Mouse (Mus musculus) embryonic facial prominence, embryonic 13.5 days (tissue): ENCODE results near the gene Acvr2b. TPM values are rescaled to one million over a fixed set of nuclear protein-coding genes. Genes with fewer than 3 reads are reported as not detected.
A peak's percentile ranks its signal among the peaks of the same experiment; 100 is the strongest.

ENCODE experiments used
- ATAC-seq: fragments of 200-750 bp; cut with Nextera tagmentation; 2 replicates; pipeline ENCODE4 v1.8.0; 2017; ENCODE audit warnings: low read depth; ENCODE audit not compliant: insufficient number of reproducible peaks, insufficient read depth, low FRiP score, low TSS enrichment
- H3K27ac ChIP-seq: fragments of 300-500 bp; sonication (generic); 2 replicates; pipeline ENCODE4 v1.5.1; 2015; ENCODE audit warnings: moderate library complexity, mild to moderate bottlenecking, inconsistent platforms
- H3K27me3 ChIP-seq: fragments of 300-500 bp; sonication (generic); 2 replicates; pipeline ENCODE4 v1.6.1; 2015; ENCODE audit warnings: mild to moderate bottlenecking, inconsistent platforms
- H3K36me3 ChIP-seq: fragments of 300-500 bp; sonication (generic); 2 replicates; pipeline ENCODE4 v1.6.1; 2015; ENCODE audit warnings: mild to moderate bottlenecking, inconsistent platforms
- H3K4me1 ChIP-seq: fragments of 300-500 bp; sonication (generic); 2 replicates; pipeline ENCODE4 v1.6.1; 2015; ENCODE audit warnings: inconsistent platforms
- H3K4me2 ChIP-seq: fragments of 300-500 bp; sonication (generic); 2 replicates; pipeline ENCODE4 v1.6.1; 2015; ENCODE audit warnings: moderate library complexity, mild to moderate bottlenecking, inconsistent platforms
- H3K4me3 ChIP-seq: fragments of 300-500 bp; sonication (generic); 2 replicates; pipeline ENCODE4 v1.5.1; 2015; ENCODE audit warnings: mild to moderate bottlenecking, inconsistent platforms
- H3K9ac ChIP-seq: fragments of 300-500 bp; sonication (generic); 2 replicates; pipeline ENCODE4 v1.6.1; 2015; ENCODE audit warnings: mild to moderate bottlenecking, inconsistent platforms
- H3K9me3 ChIP-seq: fragments of 300-500 bp; sonication (generic); 2 replicates; pipeline ENCODE4 v1.6.1; 2016; ENCODE audit warnings: inconsistent platforms
- WGBS: fragments of 180-500 bp; shearing (Covaris S2); methylation state at CpG from one replicate; pipeline ENCODE4 v1.1.7; 2015; ENCODE audit warnings: mixed read lengths; 5-methylcytosine and 5-hydroxymethylcytosine counted together
- polyA plus RNA-seq: library from polyadenylated mRNA; unstranded; fragments of >200 nt; fragmentation: Nextera tagmentation; extraction: Ambion mirVana; gene quantifications from 2 replicates; pipeline ENCODE4 v1.2.1, GENCODE M21; 2015

Acvr2b gene
- polyA plus RNA-seq, 1 experiment from 2014 or later = 18.0 TPM

DNA sequence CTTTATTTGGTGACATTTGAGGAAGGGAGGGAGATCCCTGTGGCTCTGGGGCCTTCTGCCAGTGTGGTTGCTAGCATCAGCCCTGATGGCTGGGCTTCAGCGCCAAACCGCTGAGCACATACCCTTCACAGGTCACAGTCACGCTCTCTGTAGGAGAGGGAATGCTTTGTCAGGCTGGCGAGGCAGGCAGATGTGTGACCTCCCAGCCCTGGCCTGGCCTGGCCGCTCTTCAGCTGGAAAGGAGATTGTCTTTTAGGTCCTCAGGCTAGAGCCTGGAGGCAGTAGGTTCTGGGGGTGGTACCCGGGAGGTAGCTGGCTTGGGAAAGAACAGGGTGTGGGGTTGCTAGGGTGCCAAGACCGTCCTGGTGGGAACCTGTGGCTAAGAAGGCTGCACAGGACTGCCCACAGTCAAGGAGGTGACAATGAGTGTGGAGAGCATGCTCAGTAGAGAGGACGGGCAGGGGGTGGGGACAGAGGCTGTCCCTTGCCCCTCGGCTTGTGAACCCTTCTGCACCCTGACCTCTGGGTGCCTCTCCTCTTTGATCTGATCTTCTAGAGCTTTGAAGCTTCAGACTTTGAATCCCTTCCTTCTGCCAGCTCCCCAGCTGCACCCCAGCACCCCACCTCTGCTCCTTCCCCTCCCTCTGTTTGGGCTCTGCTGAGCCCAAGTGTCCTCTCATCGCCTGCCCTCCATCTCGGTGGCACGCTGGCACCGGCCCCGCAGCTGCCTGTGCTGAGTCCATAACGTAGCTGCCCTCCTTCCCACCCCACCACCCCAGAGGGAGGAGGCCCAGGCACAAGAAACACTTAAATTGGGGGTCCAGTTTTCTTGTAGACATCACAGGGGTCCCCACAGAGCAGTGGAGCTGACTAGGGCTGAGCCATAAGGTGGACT, 73.0 kb downstream of the Acvr2b start:
- Histone ChIP-seq H3K4me3 (no peak overlapping the region), H3K27me3 (no peaks in the 10 kb centered on the region), H3K4me2 (no peak overlapping the region), H3K4me1 (no peaks in the 10 kb centered on the region), H3K27ac (no peak overlapping the region), H3K36me3 (0 out of 2 replicates have a peak, but pooled peaks cover 8% of the 10 kb centered on the region), H3K9ac (no peak overlapping the region), H3K9me3 (no peaks in the 10 kb centered on the region)
- 68% methylated on average over 15 of the region's 15 CpGs for WGBS
- ATAC-seq = peak; percentile 46; the same call in 1 of the 2 replicates

DNA sequence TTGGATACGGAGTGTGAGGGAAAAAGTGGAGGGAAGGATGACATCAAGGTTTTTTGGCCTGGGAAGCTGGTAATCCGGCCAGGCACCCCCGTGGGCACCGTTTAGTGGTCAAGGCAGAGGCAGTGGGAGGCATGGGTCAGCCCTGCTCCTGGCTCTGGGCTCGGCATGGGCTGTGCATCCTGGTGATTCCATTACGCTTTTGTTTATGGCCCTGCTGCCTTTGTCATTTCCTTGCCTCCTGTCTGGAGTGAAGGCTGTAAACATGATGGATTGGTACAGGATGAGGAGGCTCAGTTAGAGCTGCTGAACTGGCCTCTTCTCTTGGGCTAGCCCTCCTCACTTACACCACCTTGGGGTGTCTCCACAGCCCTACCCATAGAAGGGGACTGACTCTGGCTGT, 75.8 kb downstream of the Acvr2b start:
- no peak for ATAC-seq
- H3K27me3 ChIP-seq = no peaks in the 10 kb centered on the region
- no peak overlapping the region for H3K4me2 ChIP-seq
- H3K9me3 ChIP-seq = no peaks in the 10 kb centered on the region
- H3K4me3 ChIP-seq = no peak overlapping the region
- 52% methylated on average over 6 of the region's 6 CpGs for WGBS
- no peaks in the 10 kb centered on the region for H3K36me3 ChIP-seq
- H3K4me1 ChIP-seq = no peaks in the 10 kb centered on the region
- no peak overlapping the region for H3K9ac ChIP-seq
- no peak overlapping the region for H3K27ac ChIP-seq

- no peak overlapping the region for H3K4me3 ChIP-seq
- H3K4me2 ChIP-seq = no peak overlapping the region
- 81% methylated on average over 11 of the region's 11 CpGs for WGBS
- no peaks in the 10 kb centered on the region for H3K4me1 ChIP-seq
- no peak overlapping the region for H3K9ac ChIP-seq
- no peak for ATAC-seq
- no peak overlapping the region for H3K27ac ChIP-seq
- no peaks in the 10 kb centered on the region for H3K9me3 ChIP-seq
- H3K27me3 ChIP-seq = no peaks in the 10 kb centered on the region
- H3K36me3 ChIP-seq = no peaks in the 10 kb centered on the region
These were observed 76.4 kb downstream of the Acvr2b start for GRCm38 (mm10) chr9:119478345-119478744.

- no peaks in the 10 kb centered on the region for H3K9me3 ChIP-seq
- ATAC-seq = no peak
These were observed 77.4 kb downstream of the Acvr2b start for GRCm38 (mm10) chr9:119479297-119479696.

DNA sequence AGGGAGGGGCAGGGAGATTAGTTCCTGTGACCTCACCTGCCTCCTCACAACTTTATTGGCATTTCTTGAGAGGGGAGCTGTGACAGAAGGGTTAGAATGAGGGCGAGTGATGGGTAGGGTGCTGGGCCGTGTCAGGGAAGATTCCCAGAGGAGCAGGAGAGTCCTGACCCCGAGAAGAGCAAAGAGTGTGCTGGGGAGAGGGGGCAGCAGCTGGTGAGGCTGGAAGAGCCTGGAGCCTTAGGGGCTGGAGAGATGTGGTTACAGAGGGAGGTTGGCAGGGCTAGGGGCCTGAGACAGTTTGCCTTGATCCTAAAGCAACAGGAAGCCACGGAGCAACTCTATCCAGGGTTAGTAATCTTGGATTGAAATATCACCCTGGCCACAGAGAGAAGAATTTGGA, 79.7 kb downstream of the Acvr2b start:
- H3K9me3 ChIP-seq = no peaks in the 10 kb centered on the region
- no peak overlapping the region for H3K27ac ChIP-seq
- ATAC-seq = no peak
- no peak overlapping the region for H3K4me3 ChIP-seq
- H3K27me3 ChIP-seq = no peaks in the 10 kb centered on the region
- no peaks in the 10 kb centered on the region for H3K4me1 ChIP-seq
- no peak overlapping the region for H3K9ac ChIP-seq
- 88% methylated on average over 4 of the region's 4 CpGs for WGBS
- H3K4me2 ChIP-seq = no peak overlapping the region
- H3K36me3 ChIP-seq = no peaks in the 10 kb centered on the region

More at GRCm38 (mm10) chr9:119479297-119479696, 77.4 kb downstream of the Acvr2b start:
- H3K27me3 ChIP-seq = no peaks in the 10 kb centered on the region
- peak overlapping the region; percentile 32; the same call in 1 of the 2 replicates for H3K9ac ChIP-seq
- no peaks in the 10 kb centered on the region for H3K36me3 ChIP-seq
- no peaks in the 10 kb centered on the region for H3K4me1 ChIP-seq
- no peak overlapping the region for H3K4me2 ChIP-seq
- 66% methylated on average over 8 of the region's 8 CpGs for whole genome bisulfite sequencing
- H3K4me3 ChIP-seq = no peak overlapping the region
- no peak overlapping the region for H3K27ac ChIP-seq

- H3K36me3 ChIP-seq = no peaks in the 10 kb centered on the region
- H3K9ac ChIP-seq = no peak overlapping the region
- H3K27ac ChIP-seq = no peak overlapping the region
- no peak for ATAC-seq
- 41% methylated on average over 23 of the region's 23 CpGs for WGBS
- H3K27me3 ChIP-seq = no peaks in the 10 kb centered on the region
- no peaks in the 10 kb centered on the region for H3K9me3 ChIP-seq
- no peaks in the 10 kb centered on the region for H3K4me1 ChIP-seq
- no peak overlapping the region for H3K4me3 ChIP-seq
- no peak overlapping the region for H3K4me2 ChIP-seq
These were observed 81.8 kb downstream of the Acvr2b start for GRCm38 (mm10) chr9:119483554-119484353.

DNA sequence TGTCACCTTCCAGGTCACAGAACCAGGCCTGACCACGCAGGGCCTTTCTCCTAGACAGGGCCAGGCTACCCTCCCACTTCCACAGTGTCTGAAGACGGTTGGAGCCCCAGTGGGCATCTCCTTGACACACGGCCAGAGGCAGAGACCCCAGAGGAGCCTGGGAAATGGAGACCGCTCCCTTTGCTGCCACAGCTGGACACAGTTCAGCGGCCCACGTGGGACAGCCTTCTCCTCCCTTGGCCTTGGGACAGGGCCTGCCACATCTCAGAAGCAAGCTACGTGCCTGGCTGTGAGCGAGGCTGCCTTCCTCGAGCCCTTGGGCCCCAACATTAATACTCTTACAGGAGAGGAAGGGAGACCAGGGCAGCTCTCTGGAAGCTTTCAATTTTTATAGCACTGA, 82.5 kb downstream of the Acvr2b start:
- Histone ChIP-seq H3K27ac (no peak overlapping the region), H3K36me3 (no peaks in the 10 kb centered on the region), H3K4me3 (no peak overlapping the region), H3K9me3 (no peaks in the 10 kb centered on the region), H3K4me1 (no peaks in the 10 kb centered on the region), H3K27me3 (no peaks in the 10 kb centered on the region), H3K4me2 (no peak overlapping the region), H3K9ac (no peak overlapping the region)
- ATAC-seq = no peak; the same call in 1 of the 2 replicates
- 62% methylated on average over 9 of the region's 9 CpGs for WGBS

Other genes starting within 250 kb of the Acvr2b start
- gene Acaa1b, start 245.0 kb upstream of the Acvr2b start, polyA plus RNA-seq = 3.1 and 3.8 TPM in 2 replicates
- gene Gm47289, start 243.0 kb upstream of the Acvr2b start, polyA plus RNA-seq = not detected in 2 replicates
- gene Slc22a13, start 193.0 kb upstream of the Acvr2b start, polyA plus RNA-seq = not detected in 2 replicates
- 11.2 and 11.7 TPM in 2 replicates for gene Oxsr1, start 79.7 kb upstream of the Acvr2b start, polyA plus RNA-seq
- 94.4 and 96.7 TPM in 2 replicates for gene Acaa1a, start 62.4 kb upstream of the Acvr2b start, polyA plus RNA-seq
- 17.7 and 18.2 TPM in 2 replicates for gene Myd88, start 60.7 kb upstream of the Acvr2b start, polyA plus RNA-seq
- gene Xylb, start 44.7 kb upstream of the Acvr2b start, polyA plus RNA-seq = 5.3 and 7.2 TPM in 2 replicates
- not detected in 2 replicates for gene Slc22a14, start 36.6 kb upstream of the Acvr2b start, polyA plus RNA-seq
- gene Exog, start 42.8 kb downstream of the Acvr2b start, polyA plus RNA-seq = 41.4 and 43.8 TPM in 2 replicates
- 0.42 and 0.87 TPM in 2 replicates for gene Scn5a, start 176.9 kb downstream of the Acvr2b start, polyA plus RNA-seq